Mouse (Mus musculus) intestine, embryonic 16.5 days (tissue): ENCODE measurements at regions not wholly inside any gene's neighbourhood (a gene's known extent, or its start where the extent isn't known, plus 50 kb on each side); places are given as distances from the start of the nearest gene placed in this dataset.

Source experiments
- ATAC-seq: fragments of 200-750 bp; cut with Nextera tagmentation; 2 replicates; pipeline ENCODE4 v1.8.0; 2017; ENCODE audit warnings: moderate TSS enrichment, moderate library complexity
- H3K27ac ChIP-seq: fragments of 300-500 bp; sonication (generic); 2 replicates; pipeline ENCODE4 v1.5.1; 2014; ENCODE audit warnings: mild to moderate bottlenecking, low read length
- H3K27me3 ChIP-seq: fragments of 300-500 bp; sonication (generic); replicated peaks from 2 replicates; pipeline ENCODE4 v1.6.1; 2014; ENCODE audit warnings: low read length, control low read depth, mixed read lengths; ENCODE audit not compliant: control insufficient read depth, insufficient read depth
- H3K36me3 ChIP-seq: fragments of 300-500 bp; sonication (generic); 2 replicates; pipeline ENCODE4 v1.6.1; 2014; ENCODE audit warnings: low read length, control low read depth; ENCODE audit not compliant: control insufficient read depth, insufficient read depth
- H3K4me1 ChIP-seq: fragments of 300-500 bp; sonication (generic); 2 replicates; pipeline ENCODE4 v1.6.1; 2014; ENCODE audit warnings: low read length, control low read depth, mixed read lengths; ENCODE audit not compliant: control insufficient read depth, insufficient read depth
- H3K4me2 ChIP-seq: fragments of 300-500 bp; sonication (generic); 2 replicates; pipeline ENCODE4 v1.6.1; 2014; ENCODE audit warnings: low read depth, low read length, control low read depth
- H3K4me3 ChIP-seq: fragments of 300-500 bp; sonication (generic); 2 replicates; pipeline ENCODE4 v1.5.1; 2014; ENCODE audit warnings: mild to moderate bottlenecking, low read length
- H3K9ac ChIP-seq: fragments of 300-500 bp; sonication (generic); 2 replicates; pipeline ENCODE4 v1.6.1; 2014; ENCODE audit warnings: low read depth, low read length
- H3K9me3 ChIP-seq: fragments of 300-500 bp; sonication (generic); 2 replicates; pipeline ENCODE4 v1.6.1; 2016; ENCODE audit warnings: low read length, control low read depth; ENCODE audit not compliant: control insufficient read depth
- WGBS: fragments of 180-500 bp; shearing (Covaris S2); extraction: QIAGEN DNeasy Blood & Tissue Kit; methylation state at CpG from one replicate; pipeline ENCODE4 v1.1.7; 2014; 5-methylcytosine and 5-hydroxymethylcytosine counted together

DNA sequence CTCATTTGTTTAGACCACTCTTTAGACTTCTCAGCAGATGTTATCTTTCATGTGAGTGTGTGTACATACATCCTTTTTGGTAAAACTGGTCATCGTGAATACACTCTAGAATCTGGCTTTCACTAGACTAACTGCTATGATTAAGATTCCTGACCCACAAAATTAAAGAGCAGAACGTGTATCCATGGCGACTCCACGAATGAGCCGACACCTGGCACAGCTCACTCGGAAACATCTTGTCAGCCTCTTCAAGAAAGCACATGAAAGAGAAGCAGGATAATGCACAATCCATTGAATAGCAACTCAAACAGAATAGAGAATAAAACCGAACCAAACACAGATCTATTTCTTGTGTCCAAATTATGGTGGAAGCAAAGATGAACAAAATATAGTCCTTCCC, 73.1 kb upstream of the Gnai1 start:
- Histone ChIP-seq H3K4me2 (no peak overlapping the region), H3K36me3 (no peaks in the 10 kb centered on the region), H3K4me3 (no peak overlapping the region), H3K9ac (no peak overlapping the region), H3K27ac (no peak overlapping the region), H3K27me3 (no peaks in the 10 kb centered on the region), H3K9me3 (no peaks in the 10 kb centered on the region), H3K4me1 (no peaks in the 10 kb centered on the region)
- 49% methylated on average over 7 of the region's 7 CpGs for WGBS
- ATAC-seq: no peak

DNA sequence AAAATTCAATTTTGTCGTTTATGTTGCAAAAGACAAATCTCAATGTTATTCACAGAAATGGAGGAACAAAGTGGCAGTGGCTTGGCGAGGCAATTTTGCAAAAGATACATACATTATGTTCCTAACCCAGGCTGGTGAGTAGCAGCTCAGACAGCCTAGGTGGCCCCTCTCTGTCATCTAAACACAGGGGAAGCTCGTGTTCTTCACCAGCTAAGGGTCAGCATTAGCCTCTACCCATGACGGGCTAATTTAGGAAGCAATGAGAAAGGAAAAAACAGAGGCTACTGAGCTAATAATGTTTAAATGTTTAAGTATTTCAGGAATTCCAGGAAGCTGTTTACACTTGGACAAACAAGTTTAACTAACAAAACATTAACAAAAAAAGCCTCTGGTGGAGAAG, 64.9 kb upstream of the Gnai1 start:
- no peak overlapping the region for H3K27ac ChIP-seq
- ATAC-seq: no peak
- no peak overlapping the region for H3K4me2 ChIP-seq
- WGBS: 48% methylated on average over 4 of the region's 4 CpGs
- no peaks in the 10 kb centered on the region for H3K4me1 ChIP-seq
- no peaks in the 10 kb centered on the region for H3K9me3 ChIP-seq
- no peaks in the 10 kb centered on the region for H3K36me3 ChIP-seq
- no peak overlapping the region for H3K9ac ChIP-seq
- H3K4me3 ChIP-seq: no peak overlapping the region
- H3K27me3 ChIP-seq: no peaks in the 10 kb centered on the region

DNA sequence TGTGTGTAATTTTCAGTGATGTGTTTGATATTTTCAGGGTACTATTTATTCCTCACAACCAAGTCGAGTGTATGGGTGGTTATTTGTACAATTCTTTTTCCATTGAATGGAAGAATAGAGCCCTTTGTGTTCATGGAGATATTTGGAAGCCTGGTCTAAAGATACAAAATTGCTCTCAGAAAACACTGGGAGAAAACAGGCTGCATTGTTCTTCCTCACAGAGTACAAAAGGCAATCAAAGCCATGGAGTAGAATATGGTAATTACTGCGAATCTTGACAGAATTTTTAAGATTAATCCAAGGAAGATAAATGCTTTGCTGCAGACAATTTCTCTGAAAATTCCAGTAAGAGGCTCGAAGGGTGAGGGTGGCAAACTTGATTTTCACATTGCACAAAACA, 54.7 kb upstream of the Gnai1 start:
- H3K36me3 ChIP-seq: no peaks in the 10 kb centered on the region
- no peak for ATAC-seq
- no peak overlapping the region for H3K4me2 ChIP-seq
- no peak overlapping the region for H3K4me3 ChIP-seq
- no peaks in the 10 kb centered on the region for H3K4me1 ChIP-seq
- no peak overlapping the region for H3K27ac ChIP-seq
- no peaks in the 10 kb centered on the region for H3K27me3 ChIP-seq
- no peak overlapping the region for H3K9ac ChIP-seq
- H3K9me3 ChIP-seq: no peaks in the 10 kb centered on the region
- 48% methylated on average over 3 of the region's 3 CpGs for WGBS
